Mouse (Mus musculus) cerebellum, postnatal 25 days (tissue): ENCODE measurements at regions not wholly inside any gene's neighbourhood (a gene's known extent, or its start where the extent isn't known, plus 50 kb on each side); places are given as distances from the start of the nearest gene placed in this dataset.

ENCODE experiments used
- DNase-seq, 2 experiments: peaks; one replicate each; pipeline ENCODE4 v3.0.0; 2021; ENCODE audit warnings: mixed read lengths in 2 of 2

- peak; percentile 49 to 67 for DNase-seq
Measured at GRCm38 (mm10) chr16:61546043-61546442, 940.7 kb upstream of the Epha6 start.

DNA sequence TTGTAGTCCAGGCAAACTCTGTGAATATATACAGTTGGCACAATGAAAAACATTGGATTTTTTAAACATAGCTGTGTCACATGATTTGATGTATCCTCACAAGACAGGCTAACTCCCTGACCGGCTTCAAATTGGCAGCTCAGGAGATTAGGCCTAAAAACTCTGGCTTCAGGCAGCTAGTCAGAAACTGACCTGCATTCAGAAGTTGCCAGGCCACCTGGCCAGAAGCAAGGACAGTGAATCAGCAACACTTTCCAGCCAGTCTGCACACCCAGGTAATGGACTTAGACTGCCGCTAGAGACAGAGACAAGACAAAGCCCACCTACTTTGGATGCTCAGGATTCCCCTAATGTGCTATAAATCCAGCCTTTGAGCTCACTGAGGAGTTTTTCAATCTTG, 929.4 kb upstream of the Epha6 start:
- DNase-seq, result peak; percentile 17 to 34
